Mouse (Mus musculus) bone marrow macrophage, adult 2 months (primary cell): ENCODE data around the gene Oxa1l. TPM values are rescaled to one million over a fixed set of nuclear protein-coding genes. Genes with fewer than 3 reads are reported as not detected.

Source experiments
- H3K27ac ChIP-seq: 2 replicates; pipeline ENCODE4 v1.5.1; 2012; ENCODE audit warnings: low read depth, low read length; ENCODE audit not compliant: insufficient read depth
- H3K4me1 ChIP-seq: 2 replicates; pipeline ENCODE4 v1.6.1; 2012; ENCODE audit warnings: low read length; ENCODE audit not compliant: control insufficient read depth, insufficient read depth
- H3K4me3 ChIP-seq: 2 replicates; pipeline ENCODE4 v1.5.1; 2012; ENCODE audit warnings: mild to moderate bottlenecking, low read length, moderate library complexity; ENCODE audit not compliant: insufficient read depth
- CTCF ChIP-seq: IDR thresholded peaks from 2 replicates; pipeline ENCODE4 v1.5.1; 2012; ENCODE audit warnings: low read depth, mild to moderate bottlenecking, low read length, moderate library complexity
- POLR2A ChIP-seq: IDR thresholded peaks from 2 replicates; pipeline ENCODE4 v1.6.1; 2012; ENCODE audit warnings: mild to moderate bottlenecking, low read depth, low read length, borderline replicate concordance
- polyA plus RNA-seq: library from polyadenylated mRNA; stranded (reverse); fragments of >200 nt; gene quantifications from 2 replicates; pipeline ENCODE4 v1.2.4, GENCODE M21; 2012; ENCODE audit not compliant: missing spikeins, insufficient read depth, insufficient read length

The Oxa1l gene
- polyA plus RNA-seq, 1 experiment: 93.1 TPM

GRCm38 (mm10) chr14:54385968-54386618 lies 25.5 kb downstream of the Oxa1l start:
- Histone ChIP-seq H3K27ac (no peak overlapping the region), H3K4me3 (no peak overlapping the region), H3K4me1 (peaks cover 18% of the 10 kb centered on the region)
- TF ChIP-seq CTCF (no peak), POLR2A (no peak)

- Histone ChIP-seq H3K4me3 (no peak overlapping the region), H3K4me1 (peaks cover 16% of the 10 kb centered on the region), H3K27ac (no peak overlapping the region)
- TF ChIP-seq POLR2A (no peak), CTCF (no peak)
Measured at GRCm38 (mm10) chr14:54387546-54387945, 26.9 kb downstream of the Oxa1l start.

GRCm38 (mm10) chr14:54390843-54391242 lies 30.2 kb downstream of the Oxa1l start:
- Histone ChIP-seq H3K4me1 (peaks cover 18% of the 10 kb centered on the region), H3K4me3 (no peak overlapping the region), H3K27ac (no peak overlapping the region)
- TF ChIP-seq CTCF (no peak), POLR2A (no peak)

GRCm38 (mm10) chr14:54393794-54394193 lies 33.2 kb downstream of the Oxa1l start:
- Histone ChIP-seq H3K4me1 (peaks cover 35% of the 10 kb centered on the region), H3K4me3 (no peak overlapping the region), H3K27ac (no peak overlapping the region)
- TF ChIP-seq CTCF (no peak), POLR2A (no peak)

- no peak overlapping the region for H3K27ac ChIP-seq
- H3K4me3 ChIP-seq: no peak overlapping the region
- TF ChIP-seq POLR2A: no peak
- TF ChIP-seq CTCF: no peak
- H3K4me1 ChIP-seq: peaks cover 40% of the 10 kb centered on the region
Measured at GRCm38 (mm10) chr14:54394309-54394708, 33.7 kb downstream of the Oxa1l start.

GRCm38 (mm10) chr14:54396685-54397084 lies 36.1 kb downstream of the Oxa1l start:
- no peak overlapping the region for H3K4me3 ChIP-seq
- no peak overlapping the region for H3K27ac ChIP-seq
- peaks cover 42% of the 10 kb centered on the region for H3K4me1 ChIP-seq
- no peak for TF ChIP-seq CTCF
- no peak for TF ChIP-seq POLR2A

- no peak for TF ChIP-seq POLR2A
- no peak for TF ChIP-seq CTCF
- Histone ChIP-seq H3K27ac (peak overlapping the region; percentile 86), H3K4me1 (peaks cover 36% of the 10 kb centered on the region), H3K4me3 (0 out of 2 replicates have a peak overlapping the region, but pooled peaks have one; percentile 3)
Measured at GRCm38 (mm10) chr14:54397872-54398527, 37.4 kb downstream of the Oxa1l start.

- Histone ChIP-seq H3K27ac (peak overlapping the region; percentile 88), H3K4me3 (0 out of 2 replicates have a peak overlapping the region, but pooled peaks have one; percentile 3), H3K4me1 (peaks cover 32% of the 10 kb centered on the region)
- TF ChIP-seq CTCF: no peak
Measured at GRCm38 (mm10) chr14:54398528-54398916, 37.9 kb downstream of the Oxa1l start.

GRCm38 (mm10) chr14:54398921-54399382 lies 38.3 kb downstream of the Oxa1l start:
- Histone ChIP-seq H3K4me1 (peaks cover 28% of the 10 kb centered on the region), H3K4me3 (no peak overlapping the region), H3K27ac (peak overlapping the region; percentile 88)
- TF ChIP-seq CTCF (no peak), POLR2A (no peak)

GRCm38 (mm10) chr14:54401723-54402122 lies 41.1 kb downstream of the Oxa1l start:
- H3K27ac ChIP-seq: no peak overlapping the region
- TF ChIP-seq CTCF (no peak), POLR2A (no peak)
- peaks cover 40% of the 10 kb centered on the region for H3K4me1 ChIP-seq
- no peak overlapping the region for H3K4me3 ChIP-seq
